Mouse (Mus musculus) frontal cortex, postnatal 14 days (tissue): ENCODE data around the gene Dclk1.

Experiments used
- DNase-seq, 2 experiments: peaks; one replicate each; pipeline ENCODE4 v3.0.0; 2022; ENCODE audit warnings: low spot score in 2 of 2

Dclk1 gene

GRCm38 (mm10) chr3:55539811-55540293, 297.7 kb downstream of the Dclk1 start:
- no peak for DNase-seq

- no peak for DNase-seq
Measured at GRCm38 (mm10) chr3:55540406-55541140, 298.4 kb downstream of the Dclk1 start.

DNA sequence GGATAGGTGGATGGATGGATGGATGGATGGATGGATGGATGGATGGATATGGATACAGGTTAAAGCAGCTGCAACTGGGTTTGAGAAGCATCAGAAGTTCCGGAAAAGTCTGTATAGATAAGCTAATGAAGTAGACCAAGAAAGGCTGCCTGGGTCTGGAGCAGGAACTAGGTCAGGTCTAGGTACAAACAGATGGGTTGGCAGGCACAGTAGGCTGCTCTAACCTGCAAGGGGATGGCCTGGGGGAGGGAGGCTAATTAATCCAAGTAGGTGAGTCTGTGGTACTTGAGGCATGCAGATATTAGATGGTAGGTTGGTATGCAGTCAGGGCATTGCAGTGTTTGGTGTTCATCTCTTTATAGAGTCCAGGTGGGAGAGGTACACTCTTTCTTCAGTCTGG, 299.6 kb downstream of the Dclk1 start:
- DNase-seq = no peak

- no peak for DNase-seq
Measured at GRCm38 (mm10) chr3:55542310-55542709, 300.1 kb downstream of the Dclk1 start.

- DNase-seq = no peak
Measured at GRCm38 (mm10) chr3:55542947-55543346, 300.8 kb downstream of the Dclk1 start.

- no peak for DNase-seq
Measured at GRCm38 (mm10) chr3:55543929-55544684, 301.9 kb downstream of the Dclk1 start.

- no peak for DNase-seq
Measured at GRCm38 (mm10) chr3:55545296-55545695, 303.1 kb downstream of the Dclk1 start.

DNA sequence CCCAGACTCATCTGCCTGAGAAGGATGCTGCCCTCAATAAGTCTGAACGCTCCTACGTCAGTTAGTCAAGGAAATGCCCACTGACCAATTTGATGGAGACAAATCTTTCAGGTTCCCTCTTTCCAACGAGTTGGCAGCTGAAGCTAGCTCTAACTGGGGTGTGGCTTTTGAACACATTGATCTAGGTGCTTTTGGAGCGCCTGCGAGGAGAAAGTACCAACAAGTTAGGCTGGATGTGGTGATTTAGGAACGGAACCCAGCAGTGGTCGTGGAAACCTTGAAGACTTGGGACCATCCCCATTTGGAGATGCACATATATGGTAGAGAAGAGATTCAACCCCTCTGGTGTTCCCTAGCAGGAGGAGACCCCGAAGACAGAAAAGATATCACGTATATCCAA, 303.8 kb downstream of the Dclk1 start:
- no peak for DNase-seq

- no peak for DNase-seq
Measured at GRCm38 (mm10) chr3:55547106-55547505, 304.9 kb downstream of the Dclk1 start.

GRCm38 (mm10) chr3:55549376-55549775, 307.2 kb downstream of the Dclk1 start:
- no peak for DNase-seq

GRCm38 (mm10) chr3:55550962-55551361, 308.8 kb downstream of the Dclk1 start:
- DNase-seq = no peak

DNA sequence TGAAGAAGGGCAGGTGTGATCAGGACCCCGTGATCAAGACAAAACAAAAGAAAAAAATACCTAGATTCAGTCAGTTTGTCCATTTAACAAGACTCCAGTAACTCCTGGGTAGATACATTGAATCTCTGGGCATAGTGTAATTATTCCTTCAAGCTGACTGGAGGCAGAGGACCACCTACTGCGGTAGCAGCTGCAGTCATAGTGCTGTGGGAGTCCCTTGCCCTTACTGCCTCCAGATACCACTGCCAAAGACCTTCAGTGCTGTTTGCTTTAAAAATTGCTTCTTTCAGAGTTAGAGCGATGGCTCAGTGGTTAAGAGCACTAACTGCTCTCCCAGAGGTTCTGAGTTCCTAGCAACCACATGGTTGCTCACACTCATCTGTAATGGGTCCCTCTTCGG, 309.7 kb downstream of the Dclk1 start:
- no peak for DNase-seq

GRCm38 (mm10) chr3:55553031-55553430, 310.9 kb downstream of the Dclk1 start:
- no peak for DNase-seq

- no peak for DNase-seq
Measured at GRCm38 (mm10) chr3:55555848-55556247, 313.7 kb downstream of the Dclk1 start.

DNA sequence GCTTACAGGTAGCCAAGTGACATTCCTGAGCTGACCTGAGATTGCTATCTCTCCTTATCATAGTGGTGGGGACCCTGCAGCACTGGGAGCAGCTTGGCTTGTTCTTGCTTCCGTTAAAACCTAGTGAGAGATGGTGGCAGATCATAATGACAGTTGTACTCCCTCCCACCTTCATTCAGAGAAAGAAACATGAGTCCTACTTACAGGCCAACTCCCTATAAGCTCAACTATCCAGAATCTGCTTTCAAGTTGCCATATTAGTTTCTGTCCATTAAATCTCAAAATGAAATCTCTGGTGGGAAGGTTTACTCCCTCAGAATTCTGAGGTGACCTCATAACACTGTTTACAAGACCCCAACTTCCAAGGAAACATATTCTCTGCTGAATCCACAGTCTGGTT, 316.4 kb downstream of the Dclk1 start:
- no peak for DNase-seq

DNA sequence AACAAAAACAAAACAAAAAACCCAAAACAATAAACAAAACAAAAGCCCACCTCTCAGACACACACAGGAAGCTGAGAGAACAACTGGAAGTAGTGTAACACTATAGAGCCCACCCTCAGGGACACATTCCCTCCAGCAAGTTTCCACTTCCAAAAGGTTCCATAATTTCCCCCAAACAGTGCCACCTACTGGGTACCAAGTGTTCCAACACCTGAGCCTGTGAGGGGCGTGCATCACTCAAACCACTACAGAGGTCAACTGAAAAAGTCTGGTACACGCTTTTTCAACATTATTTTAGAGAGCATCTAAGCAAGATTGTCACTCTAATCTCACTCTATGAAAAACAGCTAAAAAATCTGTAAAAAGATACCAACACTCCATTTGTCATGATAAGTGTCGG, 325.3 kb downstream of the Dclk1 start:
- no peak for DNase-seq

GRCm38 (mm10) chr3:55569539-55569938, 327.4 kb downstream of the Dclk1 start:
- no peak for DNase-seq

DNA sequence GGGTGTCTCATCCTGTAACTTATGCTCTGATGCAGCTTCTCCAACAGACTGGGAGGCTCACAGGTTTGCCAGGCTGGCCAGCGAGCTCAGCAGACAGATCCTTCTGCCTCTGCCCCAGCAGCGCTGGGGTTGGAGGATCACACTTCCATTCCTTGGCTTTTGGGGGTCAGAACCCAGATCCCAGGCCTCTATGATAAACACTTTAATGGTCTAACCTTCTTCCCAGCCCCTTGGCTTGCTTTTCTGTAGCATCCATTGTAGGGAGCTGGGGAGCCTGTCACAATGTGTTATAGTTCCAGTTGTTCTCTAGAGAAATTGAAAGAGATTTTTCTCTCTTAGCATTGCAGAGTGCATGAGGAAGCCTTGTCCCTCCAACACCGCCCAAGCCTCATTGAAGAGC, 328.9 kb downstream of the Dclk1 start:
- no peak for DNase-seq

GRCm38 (mm10) chr3:55571552-55572296, 329.6 kb downstream of the Dclk1 start:
- DNase-seq = no peak

- DNase-seq = no peak
Measured at GRCm38 (mm10) chr3:55572297-55572681, 330.1 kb downstream of the Dclk1 start.

DNA sequence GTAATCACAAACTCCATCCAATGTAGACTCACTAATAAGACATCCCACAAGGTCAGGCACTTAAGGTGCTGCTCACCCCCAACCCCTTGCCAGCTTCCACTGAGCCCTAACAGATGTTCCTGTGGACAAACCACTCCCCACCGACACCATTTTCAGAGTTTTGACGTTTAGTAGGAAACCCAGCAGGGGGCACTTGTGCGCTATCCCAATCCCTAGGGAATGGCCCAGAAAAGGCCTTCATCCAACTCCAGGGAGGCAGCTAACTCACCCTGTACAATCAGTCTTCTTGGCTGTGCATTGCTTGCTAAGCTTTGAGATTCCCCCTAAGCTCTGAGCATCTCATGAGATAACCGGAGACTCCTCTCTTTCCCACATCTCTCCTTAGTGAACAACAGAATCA, 331.8 kb downstream of the Dclk1 start:
- DNase-seq = peak in 1 of 2 experiments; percentile 35

DNA sequence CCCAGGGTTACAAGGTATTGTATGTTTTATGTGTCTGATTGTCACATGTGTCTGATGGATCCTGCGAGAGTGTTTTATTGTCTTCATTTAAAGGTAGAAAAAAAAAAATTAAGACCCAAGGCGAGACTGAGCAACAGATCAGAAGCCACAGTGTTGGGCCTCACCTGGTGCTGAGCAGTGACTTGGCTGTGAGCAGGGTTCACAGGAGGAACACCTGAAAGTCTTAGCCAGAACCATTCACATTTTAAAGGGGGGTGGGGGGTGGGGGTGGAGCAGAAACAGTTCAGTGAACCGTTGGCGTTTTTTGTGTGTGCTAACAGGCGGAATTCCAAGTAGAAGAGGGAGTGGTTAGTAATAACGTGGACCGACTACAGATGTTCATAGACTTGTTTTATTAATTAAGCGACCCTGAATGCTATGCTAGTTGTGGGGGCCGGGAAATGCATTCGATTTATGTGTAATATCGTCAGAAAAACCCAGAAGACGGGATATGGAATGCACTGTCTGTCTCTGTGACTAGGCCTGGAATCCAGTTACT, 345.3 kb downstream of the Dclk1 start:
- DNase-seq = no peak
